Mouse (Mus musculus) heart, postnatal 14 days (tissue): ENCODE measurements around the gene Wdr92. TPM values are rescaled to one million over a fixed set of nuclear protein-coding genes. Genes with fewer than 3 reads are reported as not detected.

Source experiments
- DNase-seq, 2 experiments: peaks; one replicate each; pipeline ENCODE4 v3.0.0; 2021 to 2022
- intact Hi-C: fragments of 180-260 bp; cut with DNase I; formaldehyde crosslinking; loops from one replicate; pipeline ENCODE4 v1.15.1; 2025
- long read RNA-seq, 2 experiments: library from polyadenylated mRNA; stranded (forward); transcript quantifications; one replicate each; pipeline ENCODE4 v2.0.0; 2021
- total RNA-seq, 2 experiments: library from RNA; stranded (reverse); gene quantifications; 2 replicates each; pipeline ENCODE4 v1.2.3; 2021

Gene Wdr92
- 1 to 10 TPM; 7.6 to 10.0 TPM for total RNA-seq
- long read RNA-seq, experiment 1, transcript Wdr92-201 (8 exons, 2,002 nt), result major isoform, 24 of 27 reads
- long read RNA-seq, experiment 1, partial matches to known transcripts, result 2 of 27 reads
- long read RNA-seq, experiment 1, other reads (novel, unspliced or antisense), result 1 of 27 reads
- long read RNA-seq, experiment 2, transcript Wdr92-201 (8 exons, 2,002 nt), result major isoform, 20 of 31 reads
- long read RNA-seq, experiment 2, partial matches to known transcripts, result 3 of 31 reads
- long read RNA-seq, experiment 2, other reads (novel, unspliced or antisense), result 8 of 31 reads

GRCm38 (mm10) chr11:17181807-17182206 is at the start of gene Wdr92:
TSS of gene Wdr92 (plus strand) at chr11:17182107.
- intact Hi-C loops, result no loop called here
- DNase-seq, result no peak

GRCm38 (mm10) chr11:17135638-17136037 is 46.3 kb upstream of the Wdr92 start:
- DNase-seq, result no peak
- intact Hi-C loops, result no loop called here

- no peak for DNase-seq
- intact Hi-C loops, result no loop called here
Measured at GRCm38 (mm10) chr11:17138306-17139033, 43.4 kb upstream of the Wdr92 start.

- peak; percentile 98 to 99 for DNase-seq
- intact Hi-C loops, result loop anchor here (5.0 kb wide), 1 partner anchor 98 kb away; the partner anchor contains the start of gene C1d
Measured at GRCm38 (mm10) chr11:17158858-17159737, 22.8 kb upstream of the Wdr92 start, which contains the start of gene Ppp3r1. TSS of gene Ppp3r1 (plus strand) at chr11:17159263.

- intact Hi-C loops, result loop anchor here (2.0 to 5.0 kb wide), 3 partner anchors 53 to 207 kb away; partner anchors contain the start of genes C1d and Fbxo48
- DNase-seq, result peak; percentile 41 to 50
Measured at GRCm38 (mm10) chr11:17159738-17160241, 22.1 kb upstream of the Wdr92 start.

- DNase-seq, result peak; percentile 33 to 60
- intact Hi-C loops, result loop anchor here (2.0 to 5.0 kb wide), 2 partner anchors 53 to 208 kb away; partner anchors contain the start of gene Fbxo48
Measured at GRCm38 (mm10) chr11:17160242-17160641, 21.7 kb upstream of the Wdr92 start.

GRCm38 (mm10) chr11:17163956-17164355 is 18.0 kb upstream of the Wdr92 start:
- no peak for DNase-seq
- intact Hi-C loops, result loop anchor here (5.0 kb wide), 1 partner anchor 212 kb away; the partner anchor contains the start of gene Fbxo48

- intact Hi-C loops, result no loop called here
- no peak for DNase-seq
Measured at GRCm38 (mm10) chr11:17166627-17167026, 15.3 kb upstream of the Wdr92 start.

- no peak for DNase-seq
- intact Hi-C loops, result no loop called here
Measured at GRCm38 (mm10) chr11:17169262-17169661, 12.6 kb upstream of the Wdr92 start.

- intact Hi-C loops, result no loop called here
Measured at GRCm38 (mm10) chr11:17170938-17171729, 10.8 kb upstream of the Wdr92 start.

GRCm38 (mm10) chr11:17172300-17172699 is 9.6 kb upstream of the Wdr92 start:
- intact Hi-C loops, result no loop called here
- DNase-seq, result no peak

More at GRCm38 (mm10) chr11:17170938-17171729, 10.8 kb upstream of the Wdr92 start:
- no peak for DNase-seq

- intact Hi-C loops, result no loop called here
Measured at GRCm38 (mm10) chr11:17176638-17177037, 5.3 kb upstream of the Wdr92 start.

GRCm38 (mm10) chr11:17180753-17181152 is 1.2 kb upstream of the Wdr92 start:
- no peak for DNase-seq
- intact Hi-C loops, result no loop called here

More at GRCm38 (mm10) chr11:17176638-17177037, 5.3 kb upstream of the Wdr92 start:
- no peak for DNase-seq

- DNase-seq, result no peak
- intact Hi-C loops, result no loop called here
Measured at GRCm38 (mm10) chr11:17183165-17183564, 1.3 kb downstream of the Wdr92 start.

- intact Hi-C loops, result no loop called here
- DNase-seq, result no peak
Measured at GRCm38 (mm10) chr11:17187649-17188048, 5.7 kb downstream of the Wdr92 start.

- DNase-seq, result no peak
- intact Hi-C loops, result no loop called here
Measured at GRCm38 (mm10) chr11:17188786-17189185, 6.9 kb downstream of the Wdr92 start.

- DNase-seq, result no peak
- intact Hi-C loops, result no loop called here
Measured at GRCm38 (mm10) chr11:17192151-17192844, 10.4 kb downstream of the Wdr92 start.

- no peak for DNase-seq
- intact Hi-C loops, result no loop called here
Measured at GRCm38 (mm10) chr11:17199170-17199569, 17.3 kb downstream of the Wdr92 start.
